Mouse (Mus musculus): ENCODE measurements around the gene Zranb3. TPM values are rescaled to one million over a fixed set of nuclear protein-coding genes. Genes with fewer than 3 reads are reported as not detected.
A peak's percentile ranks its signal among the peaks of the same experiment; 100 is the strongest.

Zranb3 gene
- total RNA-seq, 2 experiments from 2014 or later: 6.9 to 7.0 TPM

GRCm38 (mm10) chr1:127946615-127947249 is 156.1 kb downstream of the Zranb3 start:
- DNase-seq (ENCODE audit: low spot score in 2 of 2): no peak

GRCm38 (mm10) chr1:127945696-127946575 is 156.9 kb downstream of the Zranb3 start:
- no peak for DNase-seq (ENCODE audit: low spot score in 2 of 2)

GRCm38 (mm10) chr1:127943516-127943915 is 159.3 kb downstream of the Zranb3 start:
- DNase-seq (ENCODE audit: low spot score in 2 of 2): no peak

GRCm38 (mm10) chr1:127942231-127942630 is 160.6 kb downstream of the Zranb3 start:
- no peak for DNase-seq (ENCODE audit: low spot score in 2 of 2)

- no peak for DNase-seq (ENCODE audit: low spot score in 2 of 2)
Observed at GRCm38 (mm10) chr1:127937277-127937676, 165.6 kb downstream of the Zranb3 start.

GRCm38 (mm10) chr1:127934322-127934721 is 168.5 kb downstream of the Zranb3 start:
- DNase-seq (ENCODE audit: low spot score in 2 of 2): peak in 1 of 2 experiments; percentile 68

GRCm38 (mm10) chr1:127933405-127933804 is 169.4 kb downstream of the Zranb3 start:
- no peak for DNase-seq (ENCODE audit: low spot score in 2 of 2)

- no peak for DNase-seq (ENCODE audit: low spot score in 2 of 2)
Observed at GRCm38 (mm10) chr1:127915802-127916201, 187.0 kb downstream of the Zranb3 start.

GRCm38 (mm10) chr1:127915316-127915715 is 187.5 kb downstream of the Zranb3 start:
- DNase-seq (ENCODE audit: low spot score in 2 of 2): no peak

- DNase-seq (ENCODE audit: low spot score in 2 of 2): no peak
Observed at GRCm38 (mm10) chr1:127913116-127913515, 189.7 kb downstream of the Zranb3 start.

GRCm38 (mm10) chr1:127904774-127905385 is 198.0 kb downstream of the Zranb3 start:
- no peak for DNase-seq (ENCODE audit: low spot score in 2 of 2)

Other genes starting within 250 kb of the Zranb3 start
- gene Map3k19, start 248.0 kb downstream of the Zranb3 start, total RNA-seq (2021): 10 to 100 TPM in 1 of 2 experiments, 1 to 10 TPM in 1; 10.0 to 10.2 TPM
- gene Rab3gap1, start 234.3 kb downstream of the Zranb3 start, total RNA-seq (2021): 10 to 100 TPM; 75.6 to 76.5 TPM
- 100 to 1,000 TPM; 206 to 228 TPM for gene R3hdm1, start 254 bp upstream of the Zranb3 start, total RNA-seq (2021)
- gene Ubxn4, start 140.9 kb upstream of the Zranb3 start, total RNA-seq (2021): 10 to 100 TPM; 61.2 to 62.2 TPM
- 10 to 100 TPM; 53.8 to 69.6 TPM for gene Lct, start 225.3 kb upstream of the Zranb3 start, total RNA-seq (2021)

Measured in layer of hippocampus, adult 18-20 months (tissue).